Mouse (Mus musculus) lung, postnatal 0 days (tissue): ENCODE data around the gene Lst1. TPM values are rescaled to one million over a fixed set of nuclear protein-coding genes. Genes with fewer than 3 reads are reported as not detected.

ENCODE experiments used
- ATAC-seq: fragments of 200-750 bp; cut with Nextera tagmentation; 2 replicates; pipeline ENCODE4 v1.8.0; 2017; ENCODE audit warnings: moderate library complexity
- DNase-seq: peaks from one replicate; pipeline ENCODE4 v3.0.0-alpha.2; 2016; ENCODE audit warnings: low spot score
- H3K27ac ChIP-seq: fragments of 300-500 bp; sonication (generic); 2 replicates; pipeline ENCODE4 v1.5.1; 2014; ENCODE audit warnings: antibody characterized with exemption, mild to moderate bottlenecking, low read length, mixed read lengths
- H3K27me3 ChIP-seq: fragments of 300-500 bp; sonication (generic); replicated peaks from 2 replicates; pipeline ENCODE4 v1.6.1; 2014; ENCODE audit warnings: low read length, mixed read lengths; ENCODE audit not compliant: insufficient read depth
- H3K36me3 ChIP-seq: fragments of 300-500 bp; sonication (generic); 2 replicates; pipeline ENCODE4 v1.6.1; 2014; ENCODE audit warnings: low read length, mixed read lengths; ENCODE audit not compliant: insufficient read depth
- H3K4me1 ChIP-seq: fragments of 300-500 bp; sonication (generic); 2 replicates; pipeline ENCODE4 v1.6.1; 2014; ENCODE audit warnings: antibody characterized with exemption, low read depth, low read length, mixed read lengths; ENCODE audit not compliant: insufficient read depth
- H3K4me2 ChIP-seq: fragments of 300-500 bp; sonication (generic); replicated peaks from 2 replicates; pipeline ENCODE4 v1.6.1; 2014; ENCODE audit warnings: low read depth, mild to moderate bottlenecking, low read length, moderate library complexity, mixed read lengths
- H3K4me3 ChIP-seq: fragments of 300-500 bp; sonication (generic); 2 replicates; pipeline ENCODE4 v1.5.1; 2014; ENCODE audit warnings: low read depth, low read length
- H3K9ac ChIP-seq: fragments of 300-500 bp; sonication (generic); replicated peaks from 2 replicates; pipeline ENCODE4 v1.6.1; 2014; ENCODE audit warnings: low read depth, mild to moderate bottlenecking
- H3K9me3 ChIP-seq: fragments of 300-500 bp; sonication (generic); 2 replicates; pipeline ENCODE4 v1.6.1; 2016; ENCODE audit warnings: low read length, mixed read lengths
- CTCF ChIP-seq: IDR thresholded peaks from 2 replicates; pipeline ENCODE4 v1.5.1; 2016; ENCODE audit warnings: antibody characterized with exemption, mild to moderate bottlenecking
- EP300 ChIP-seq: IDR thresholded peaks from 2 replicates; pipeline ENCODE4 v1.6.1; 2016; ENCODE audit warnings: antibody characterized with exemption, mild to moderate bottlenecking, control low read depth
- WGBS: fragments of 180-500 bp; shearing (Covaris S2); extraction: QIAGEN DNeasy Blood & Tissue Kit; methylation state at CpG from one replicate; pipeline ENCODE4 v1.1.7; 2014; 5-methylcytosine and 5-hydroxymethylcytosine counted together
- polyA plus RNA-seq: library from polyadenylated mRNA; unstranded; fragments of >200 nt; fragmentation: Nextera tagmentation; extraction: Ambion mirVana; gene quantifications from 2 replicates; pipeline ENCODE4 v1.2.1, GENCODE M21; 2015

Gene Lst1
- polyA plus RNA-seq, 1 experiment from 2014 or later = 27.5 TPM

GRCm38 (mm10) chr17:35224641-35225040, 36.4 kb upstream of the Lst1 start:
- 96% methylated on average over 4 of the region's 4 CpGs for WGBS
- no peaks in the 10 kb centered on the region for H3K27me3 ChIP-seq
- no peak overlapping the region for H3K4me3 ChIP-seq
- no peak for TF ChIP-seq EP300
- no peak for TF ChIP-seq CTCF
- DNase-seq = no peak
- peaks cover 6% of the 10 kb centered on the region for H3K4me1 ChIP-seq
- no peak overlapping the region for H3K4me2 ChIP-seq
- 0 out of 2 replicates have a peak, but pooled peaks cover 11% of the 10 kb centered on the region for H3K36me3 ChIP-seq
- H3K27ac ChIP-seq = no peak overlapping the region
- no peak for ATAC-seq
- H3K9me3 ChIP-seq = no peaks in the 10 kb centered on the region
- no peak overlapping the region for H3K9ac ChIP-seq

GRCm38 (mm10) chr17:35222299-35222698, 34.1 kb upstream of the Lst1 start:
- Histone ChIP-seq H3K4me2 (no peak overlapping the region), H3K36me3 (0 out of 2 replicates have a peak, but pooled peaks cover 11% of the 10 kb centered on the region), H3K4me1 (peaks cover 10% of the 10 kb centered on the region), H3K9ac (no peak overlapping the region), H3K27me3 (no peaks in the 10 kb centered on the region), H3K4me3 (no peak overlapping the region), H3K27ac (0 out of 2 replicates have a peak overlapping the region, but pooled peaks have one; percentile 26), H3K9me3 (no peaks in the 10 kb centered on the region)
- TF ChIP-seq EP300 (no peak), CTCF (no peak)
- ATAC-seq (peak; percentile 27), DNase-seq (peak; percentile 51)
- 60% methylated on average over 6 of the region's 6 CpGs for WGBS

- DNase-seq (peak; percentile 60), ATAC-seq (peak; percentile 58)
- Histone ChIP-seq H3K36me3 (0 out of 2 replicates have a peak, but pooled peaks cover 10% of the 10 kb centered on the region), H3K9me3 (no peaks in the 10 kb centered on the region), H3K4me3 (no peak within 1 kb of the TSS), H3K4me2 (0 out of 2 replicates have a peak within 1 kb of the TSS, but pooled peaks have one; percentile 3), H3K4me1 (peaks cover 10% of the 10 kb centered on the region), H3K27ac (peak within 1 kb of the TSS; percentile 71), H3K27me3 (no peaks in the 10 kb centered on the region), H3K9ac (no peak within 1 kb of the TSS)
- 53% methylated on average over 28 of the region's 28 CpGs for WGBS
- TF ChIP-seq EP300 (no peak), CTCF (no peak)
Measured at GRCm38 (mm10) chr17:35220156-35220952, 32.1 kb upstream of the Lst1 start, which contains the start of gene Gm16181. Gm16181 (plus strand) TSS chr17:35220834.

GRCm38 (mm10) chr17:35219601-35220041, 31.4 kb upstream of the Lst1 start:
- TF ChIP-seq EP300 = no peak
- TF ChIP-seq CTCF = no peak
- DNase-seq (peak; percentile 33), ATAC-seq (no peak)
- no peak overlapping the region for H3K4me3 ChIP-seq
- H3K4me2 ChIP-seq = 0 out of 2 replicates have a peak overlapping the region, but pooled peaks have one; percentile 3
- 54% methylated on average over 6 of the region's 6 CpGs for WGBS
- peaks cover 10% of the 10 kb centered on the region for H3K4me1 ChIP-seq
- H3K9ac ChIP-seq = no peak overlapping the region
- H3K9me3 ChIP-seq = no peaks in the 10 kb centered on the region
- 0 out of 2 replicates have a peak, but pooled peaks cover 5% of the 10 kb centered on the region for H3K36me3 ChIP-seq
- no peak overlapping the region for H3K27ac ChIP-seq
- no peaks in the 10 kb centered on the region for H3K27me3 ChIP-seq

GRCm38 (mm10) chr17:35218516-35219193, 30.4 kb upstream of the Lst1 start:
- DNase-seq (peak; percentile 53), ATAC-seq (peak; percentile 63)
- Histone ChIP-seq H3K4me1 (peaks cover 10% of the 10 kb centered on the region), H3K27me3 (no peaks in the 10 kb centered on the region), H3K9ac (no peak overlapping the region), H3K4me3 (no peak overlapping the region), H3K27ac (peak overlapping the region; percentile 54), H3K4me2 (peak overlapping the region; percentile 28; the same call in 1 of the 2 replicates), H3K9me3 (no peaks in the 10 kb centered on the region), H3K36me3 (0 out of 2 replicates have a peak, but pooled peaks cover 5% of the 10 kb centered on the region)
- TF ChIP-seq EP300 (no peak), CTCF (no peak)
- 68% methylated on average over 18 of the region's 18 CpGs for WGBS

GRCm38 (mm10) chr17:35213071-35213470, 24.8 kb upstream of the Lst1 start:
- Histone ChIP-seq H3K27me3 (no peaks in the 10 kb centered on the region), H3K36me3 (no peaks in the 10 kb centered on the region), H3K4me2 (no peak overlapping the region), H3K9me3 (no peaks in the 10 kb centered on the region), H3K27ac (no peak overlapping the region), H3K4me1 (no peaks in the 10 kb centered on the region), H3K9ac (no peak overlapping the region), H3K4me3 (no peak overlapping the region)
- TF ChIP-seq EP300 = no peak
- TF ChIP-seq CTCF = no peak
- WGBS = 91% methylated on average over 5 of the region's 5 CpGs
- no peak for ATAC-seq
- DNase-seq = no peak
